Mouse (Mus musculus): ENCODE results near the gene Epha3.

The Epha3 gene

DNA sequence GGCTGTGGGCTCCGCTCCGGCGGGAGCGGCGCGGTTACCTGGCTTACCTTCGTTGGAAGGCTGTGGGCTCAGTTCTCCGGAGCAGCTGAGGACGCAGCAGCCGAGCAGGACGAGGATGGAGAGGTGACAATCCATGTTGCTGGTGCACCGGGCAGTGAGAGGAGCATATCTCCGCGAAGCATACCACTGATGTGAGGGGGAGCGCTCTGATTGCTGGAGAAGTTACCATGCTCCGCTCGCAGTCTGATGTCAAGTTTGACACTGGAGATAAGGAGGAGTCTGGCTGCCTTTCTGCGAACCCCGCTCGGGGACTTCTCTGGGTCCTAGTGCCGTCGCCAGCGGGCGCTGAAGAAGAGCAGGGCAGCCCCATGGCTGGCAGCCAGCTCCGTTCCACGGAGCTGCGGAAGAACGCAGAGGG lies at the start of gene Epha3:
TSS of gene Epha3 (minus strand) at position 263 of the 418 bp plus-strand sequence.
- DNase-seq = peak; percentile 93 to 95

DNA sequence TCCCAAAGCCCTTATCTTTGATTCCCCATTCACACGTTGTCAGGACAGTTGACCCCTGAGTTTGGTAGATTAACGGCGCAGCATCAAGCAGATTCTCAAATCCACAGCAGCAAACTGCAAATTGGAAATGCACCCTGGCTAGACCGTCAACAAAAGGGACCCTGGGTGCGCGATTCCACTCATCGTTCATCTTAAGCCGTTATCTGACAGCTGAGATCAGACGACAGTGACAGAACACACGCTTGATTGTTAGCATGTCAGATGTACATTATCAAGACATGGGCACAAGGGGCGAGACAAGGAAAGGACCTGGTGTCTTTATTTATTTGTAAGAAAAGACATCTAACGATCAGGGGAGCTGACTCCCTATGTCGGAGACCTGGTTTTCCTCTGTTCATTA lies 39.5 kb upstream of the Epha3 start:
- DNase-seq = no peak

DNA sequence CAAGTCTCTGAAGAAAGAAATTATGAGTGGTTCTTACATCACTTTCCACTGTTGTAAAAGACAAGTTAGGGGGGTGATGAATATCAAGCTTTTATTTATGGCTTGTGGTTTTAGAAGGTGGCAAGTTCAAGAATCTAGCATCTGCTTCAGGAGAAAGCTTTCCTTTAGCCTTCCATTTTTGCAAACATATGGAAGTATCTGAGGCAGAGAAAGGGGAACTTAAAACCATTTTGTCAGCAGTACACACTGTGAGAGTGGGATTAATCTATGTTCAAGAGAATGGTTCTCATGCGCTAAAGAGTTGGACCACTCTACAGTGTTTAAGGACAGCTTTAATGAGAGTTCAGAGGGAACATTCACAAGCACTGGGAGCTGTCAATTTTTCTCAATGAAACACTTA lies 17.2 kb upstream of the Epha3 start:
- no peak for DNase-seq

DNA sequence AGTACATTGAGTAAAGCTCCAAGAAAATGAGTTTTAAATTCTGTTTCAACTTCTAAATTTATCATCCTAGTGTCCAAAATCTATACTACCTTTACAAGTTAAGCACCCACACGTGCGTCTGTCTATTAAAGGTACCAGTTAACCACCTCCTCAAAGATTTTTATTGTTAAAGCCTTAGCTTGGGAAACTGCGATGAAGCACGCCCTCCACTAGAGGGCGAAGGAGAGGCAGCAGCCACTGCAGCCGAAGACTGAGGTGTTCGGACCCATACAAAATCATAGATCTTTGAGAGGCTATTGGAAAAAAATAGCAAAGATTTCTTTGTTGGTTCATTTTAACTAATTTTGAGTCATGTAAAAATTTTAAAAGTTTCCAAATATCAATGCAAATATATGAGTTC lies 8.3 kb upstream of the Epha3 start:
- peak; percentile 60 to 74 for DNase-seq

DNA sequence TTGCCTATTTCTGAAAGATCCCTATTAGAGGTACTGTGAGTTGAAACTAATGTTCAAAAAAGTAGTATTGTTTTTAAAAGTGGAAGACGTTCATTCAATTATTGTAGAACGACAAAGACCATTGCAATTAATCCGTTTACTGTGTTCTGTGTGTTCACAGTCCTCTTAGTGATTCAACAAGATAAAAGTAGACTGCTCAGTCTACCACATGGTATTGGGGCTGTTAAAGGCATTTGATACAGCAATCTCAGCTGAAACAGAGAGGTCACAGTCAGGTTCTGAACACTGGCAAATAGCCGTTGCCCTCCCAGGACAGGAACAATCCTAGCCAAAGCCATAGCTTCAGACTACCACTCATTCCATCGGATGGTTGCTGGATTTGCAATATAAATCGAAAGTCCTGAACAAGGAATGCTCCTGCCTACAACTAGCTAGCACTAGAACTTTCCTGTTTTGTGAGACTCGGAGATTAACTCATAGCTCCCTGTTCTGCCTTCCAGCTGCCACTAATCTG lies 545 bp upstream of the Epha3 start:
- DNase-seq = no peak

DNA sequence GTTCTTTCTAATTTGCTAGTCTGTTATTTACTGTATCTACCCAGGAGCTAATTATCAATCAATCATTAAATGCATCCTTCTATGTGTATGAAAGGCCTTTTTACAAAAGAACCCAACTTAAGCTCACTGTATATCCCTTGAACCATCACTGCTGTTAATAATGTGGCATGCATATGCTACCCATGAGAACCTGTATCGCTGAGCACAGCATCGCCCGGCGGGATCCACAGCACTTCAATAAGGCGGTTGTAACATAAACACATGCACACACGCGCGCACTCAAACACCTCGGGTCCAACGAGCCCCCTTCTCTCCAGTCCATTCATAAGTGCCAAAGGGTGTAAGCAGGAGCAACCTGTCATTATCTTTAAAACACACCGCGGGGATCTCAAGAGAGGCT lies 794 bp downstream of the Epha3 start:
- DNase-seq = peak; percentile 53 to 69

DNA sequence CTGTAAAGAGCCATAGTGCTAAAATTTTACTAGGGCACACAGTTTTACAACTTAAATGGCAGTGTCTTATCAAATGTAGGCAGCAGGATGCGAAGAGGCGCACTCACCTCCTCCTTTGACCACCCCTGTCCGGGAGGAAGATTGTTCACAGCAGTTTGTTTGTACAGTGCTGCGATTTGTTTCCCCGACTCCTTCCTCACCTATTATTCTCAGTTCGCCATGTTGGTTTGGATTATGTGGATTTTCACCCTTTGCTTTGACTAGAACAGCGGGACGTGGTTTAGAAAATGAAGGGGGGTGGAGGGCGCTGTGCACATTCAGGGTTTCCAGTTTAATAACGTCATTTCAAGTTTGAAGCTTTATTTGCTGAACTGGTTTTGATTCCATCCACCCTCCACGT lies 6.4 kb downstream of the Epha3 start:
- peak in 1 of 2 experiments; percentile 28 for DNase-seq

DNA sequence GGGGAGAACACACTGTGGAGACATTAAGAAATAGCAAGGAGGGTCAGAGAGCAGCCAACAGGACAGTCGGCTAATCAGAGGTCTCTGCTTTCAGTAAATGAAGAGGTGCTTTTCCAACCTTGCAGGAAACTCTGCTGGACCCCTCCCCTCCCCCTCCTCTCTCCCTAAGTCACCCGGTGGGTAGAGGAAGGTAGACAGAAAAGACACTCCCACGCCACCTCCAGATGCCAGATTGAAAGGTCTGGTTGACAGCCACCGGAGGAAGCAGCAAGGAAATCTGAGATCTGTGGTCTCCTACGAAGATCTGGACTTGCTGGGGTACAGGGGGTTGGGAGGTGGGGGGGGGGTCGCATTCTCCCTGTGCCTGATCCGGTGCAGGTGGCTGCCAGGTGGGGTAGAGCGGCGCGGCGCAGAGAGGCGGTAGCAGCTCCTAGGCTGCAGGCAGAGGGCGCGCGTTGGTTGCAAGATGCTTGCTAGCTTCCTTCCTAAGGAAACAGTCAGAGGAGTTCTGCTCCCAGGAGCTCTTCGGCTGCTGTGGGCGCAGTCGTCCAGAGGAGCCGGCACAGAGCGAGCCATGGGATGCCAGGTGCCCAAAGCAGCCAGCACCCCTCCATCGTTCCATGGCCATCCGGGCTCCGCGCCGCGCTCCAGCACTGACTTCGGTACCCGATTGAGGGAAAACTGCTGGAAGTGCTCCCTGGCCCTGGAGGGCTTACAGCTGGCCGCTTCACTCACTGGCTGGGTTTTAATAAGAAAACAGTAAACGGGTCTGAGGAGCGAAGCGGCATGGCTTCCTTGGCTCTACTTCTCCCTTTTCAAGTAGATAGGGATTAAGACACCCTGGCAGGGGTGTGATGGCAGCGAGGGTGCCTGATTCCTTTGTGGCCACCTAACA lies 7.1 kb downstream of the Epha3 start:
- DNase-seq = peak; percentile 88 to 93

DNA sequence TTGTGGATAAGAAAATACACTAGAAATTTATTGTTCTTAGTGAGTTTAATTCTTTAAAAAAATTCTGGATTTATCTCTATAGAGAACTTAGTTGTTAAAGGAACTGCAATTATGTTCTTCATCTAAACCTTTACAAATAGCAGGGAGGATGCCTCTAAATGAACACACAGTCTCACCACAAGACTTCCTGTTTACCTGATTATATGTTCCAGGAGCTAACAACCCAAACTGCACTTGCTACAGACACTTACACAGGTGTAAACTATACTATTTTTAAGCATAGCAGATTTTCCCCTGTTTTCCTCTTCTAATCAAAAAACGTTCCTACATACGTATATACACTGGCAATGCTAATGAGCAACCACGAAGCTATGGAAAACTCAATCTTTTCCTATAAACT lies 13.7 kb downstream of the Epha3 start:
- no peak for DNase-seq

DNA sequence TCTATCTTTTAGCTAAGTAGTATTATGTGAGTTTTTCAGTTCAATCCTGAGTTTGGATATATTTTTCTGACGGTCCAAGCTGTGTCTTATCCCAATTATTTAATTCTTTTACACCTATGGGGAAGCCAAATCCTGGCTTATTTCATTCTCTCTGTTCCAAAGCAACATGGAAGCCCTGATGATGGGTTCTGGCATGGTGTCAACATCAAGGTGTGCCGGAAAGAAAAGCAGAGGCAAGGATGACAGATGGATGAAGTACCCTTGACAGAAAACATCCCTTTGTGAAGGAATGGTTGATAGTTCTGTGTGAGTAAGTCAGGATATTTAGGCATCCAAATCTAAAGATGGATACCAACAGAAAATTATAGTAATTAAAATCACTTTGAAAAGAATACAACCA lies 21.1 kb downstream of the Epha3 start:
- peak in 1 of 2 experiments; percentile 20 for DNase-seq

DNA sequence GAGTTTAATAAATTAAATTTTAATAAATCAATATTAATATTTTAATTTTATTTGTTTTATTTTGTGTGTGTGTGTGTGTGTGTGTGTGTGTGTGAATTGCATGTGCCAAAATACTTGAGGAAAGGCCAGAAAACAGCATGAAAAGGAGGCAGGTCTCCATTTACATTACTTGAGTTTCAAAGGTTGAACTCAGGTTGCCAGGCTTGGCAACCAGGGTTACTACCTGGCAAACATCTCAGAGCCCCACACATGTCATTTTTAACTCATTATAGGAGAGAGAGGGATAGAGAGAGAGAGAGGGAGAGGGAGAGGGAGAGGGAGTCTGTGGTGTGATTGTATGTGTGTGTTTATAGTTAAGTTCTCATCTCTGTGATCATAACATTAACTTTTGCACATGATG lies 26.5 kb downstream of the Epha3 start:
- peak in 1 of 2 experiments; percentile 42 for DNase-seq

DNA sequence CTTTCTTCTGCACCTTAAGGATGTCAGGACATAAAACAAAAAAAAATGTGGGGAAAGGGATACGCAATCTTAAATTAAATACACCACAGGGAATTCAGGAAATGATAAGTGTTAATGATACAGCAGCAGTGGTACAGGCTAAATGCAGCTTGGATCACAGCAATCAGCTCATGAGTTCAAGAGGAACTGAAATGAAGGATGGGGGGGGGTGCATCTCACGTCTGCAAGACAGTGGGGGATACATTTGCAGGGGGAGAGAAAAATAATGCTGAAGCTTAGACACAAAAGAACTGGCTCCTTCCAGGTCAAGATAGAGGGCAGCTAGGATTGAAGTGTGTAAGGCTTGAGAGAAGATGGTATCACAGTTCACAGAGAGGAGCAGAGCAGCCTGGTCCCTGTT lies 42.8 kb downstream of the Epha3 start:
- no peak for DNase-seq

DNA sequence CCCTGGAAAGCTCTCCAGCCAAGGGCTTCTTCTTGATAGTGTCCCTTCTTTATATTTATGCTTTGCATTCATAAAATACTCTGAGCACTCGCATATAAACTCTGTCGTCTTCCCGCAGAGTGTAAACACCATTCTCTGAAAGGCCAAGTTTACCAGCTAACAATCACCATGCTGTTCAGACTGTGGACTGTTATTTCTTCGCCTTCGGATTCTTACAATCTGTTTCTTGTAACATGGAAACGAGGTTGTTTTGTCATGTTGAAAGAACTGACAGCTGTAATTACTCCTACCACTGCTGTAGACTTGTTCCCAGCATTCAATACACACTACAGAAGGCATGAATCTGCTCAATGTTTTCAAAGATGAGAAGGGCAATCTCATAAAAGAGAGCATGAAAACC lies 46.4 kb downstream of the Epha3 start:
- no peak for DNase-seq

DNA sequence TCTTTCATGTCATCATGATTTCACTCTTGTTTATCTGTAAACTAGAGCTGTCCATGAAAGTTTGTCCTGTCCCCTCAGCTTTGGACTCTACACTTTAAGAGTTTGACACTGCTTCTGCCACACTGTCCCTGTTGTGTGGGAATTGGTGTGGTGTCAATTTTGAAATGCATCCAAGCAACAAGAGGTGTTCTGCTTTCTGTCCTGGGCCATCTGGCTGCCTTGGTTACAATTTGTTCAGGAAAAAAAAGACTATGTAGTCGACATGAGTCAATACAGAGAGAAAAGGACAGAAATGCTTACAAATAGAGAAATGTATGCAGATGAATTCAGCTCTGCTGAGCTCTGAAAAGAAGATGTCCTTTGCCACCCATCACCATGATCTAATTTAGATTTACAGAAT lies 47.3 kb downstream of the Epha3 start:
- DNase-seq = peak; percentile 64 to 73

DNA sequence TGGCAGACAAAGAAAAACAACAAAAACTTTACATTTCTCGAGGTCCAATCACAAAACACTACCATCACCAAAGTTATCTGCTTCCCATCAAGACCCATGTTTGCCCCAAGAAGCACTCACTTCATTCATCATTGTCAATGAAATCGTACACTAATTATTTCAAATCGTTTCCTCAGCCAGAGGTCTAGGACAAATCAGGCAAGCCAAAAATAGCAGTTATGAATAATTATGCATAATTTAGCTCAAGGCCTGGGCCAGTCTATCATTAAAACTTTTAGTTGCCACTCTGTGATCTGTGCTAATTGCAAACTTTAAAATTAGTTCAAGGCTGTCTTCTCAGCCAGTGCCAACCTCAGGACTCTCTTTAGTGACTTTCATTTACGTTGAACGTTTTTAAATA lies 54.1 kb downstream of the Epha3 start:
- DNase-seq = no peak

DNA sequence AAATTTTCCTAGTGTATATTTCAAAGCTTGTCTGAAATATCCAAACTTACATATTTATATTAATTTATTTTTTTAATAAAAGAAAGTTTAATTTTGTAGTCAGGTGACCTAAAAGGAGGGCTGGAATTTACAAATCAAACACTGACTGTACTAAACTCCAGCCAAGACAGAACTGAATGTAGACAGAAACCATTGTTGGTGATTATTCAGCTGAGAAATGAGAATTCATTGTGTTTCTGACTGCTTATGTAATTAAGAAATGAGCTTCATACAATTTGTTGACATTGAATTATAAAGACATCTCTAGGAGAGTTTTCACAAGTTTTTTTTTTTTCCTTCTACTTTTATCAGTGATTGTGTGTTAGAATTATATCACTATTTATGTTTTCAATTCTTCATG lies 55.0 kb downstream of the Epha3 start:
- no peak for DNase-seq

DNA sequence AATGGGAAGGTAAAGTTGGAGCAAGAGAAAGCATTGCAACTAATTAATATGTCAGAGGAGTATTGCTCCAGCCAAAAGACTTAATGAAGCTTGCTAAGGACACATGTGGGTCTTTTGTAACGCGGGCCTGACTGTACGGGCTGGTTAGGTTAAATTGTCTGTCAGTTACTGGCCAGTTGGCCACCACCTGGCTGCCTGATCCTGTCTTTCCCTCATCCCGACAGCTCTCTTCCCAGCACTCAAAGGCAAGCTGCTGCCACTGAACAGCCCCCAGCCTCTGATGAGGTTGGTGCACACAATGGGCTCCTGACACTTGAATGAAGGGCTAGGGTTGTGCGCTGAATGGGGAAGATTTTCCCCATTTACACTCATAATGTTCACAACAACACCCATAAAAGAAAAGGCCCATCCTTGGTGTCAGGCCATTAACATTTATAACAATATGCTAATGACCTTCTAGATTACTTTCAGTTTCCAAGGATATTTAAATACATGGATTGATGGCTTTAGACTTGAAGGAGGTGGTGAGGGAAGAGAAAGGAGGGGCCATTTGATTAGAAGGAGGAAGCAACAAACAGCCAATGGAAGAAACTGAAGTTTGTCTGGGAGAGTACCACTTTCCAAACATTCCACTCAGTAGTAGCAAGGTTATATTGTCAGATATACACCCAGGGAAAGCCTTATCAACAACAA lies 57.4 kb downstream of the Epha3 start:
- peak in 1 of 2 experiments; percentile 21 for DNase-seq

DNA sequence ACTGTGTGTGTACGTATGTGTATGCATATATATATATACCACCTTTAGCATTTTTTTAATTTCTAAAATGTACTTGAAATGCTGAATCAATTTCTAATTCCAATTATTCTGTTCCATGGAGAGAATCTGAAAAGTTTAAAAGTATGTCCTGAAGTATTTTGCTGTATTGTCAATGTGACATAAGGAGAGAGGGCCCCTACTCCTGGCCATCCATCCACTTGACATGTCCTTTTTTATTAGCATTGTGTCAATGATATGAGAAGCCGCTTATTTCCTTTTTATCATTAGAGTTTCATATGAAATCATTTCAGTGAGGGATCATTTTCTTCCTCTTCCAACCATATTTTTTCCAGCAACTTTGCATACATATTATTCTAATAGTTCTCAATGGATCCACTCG lies 58.0 kb downstream of the Epha3 start:
- DNase-seq = no peak

DNA sequence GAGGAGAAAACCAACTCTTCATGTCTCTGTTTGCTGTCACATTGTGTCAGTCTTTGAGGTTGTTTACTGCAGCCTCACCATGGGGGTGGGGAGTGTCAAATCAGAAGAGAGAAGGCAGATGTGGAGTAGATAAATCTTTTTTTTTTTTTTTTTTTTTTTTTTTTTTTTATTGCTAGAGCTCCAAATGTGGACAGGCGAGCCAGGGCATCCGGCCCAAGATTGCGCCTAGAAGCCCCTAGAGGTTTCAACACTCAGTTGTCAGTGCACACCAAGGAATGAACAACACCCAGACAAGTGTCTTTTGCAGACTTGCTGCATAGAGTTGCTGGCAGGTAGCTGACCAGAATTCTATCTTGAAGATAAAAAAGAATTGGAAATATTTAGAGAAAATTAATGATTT lies 62.5 kb downstream of the Epha3 start:
- no peak for DNase-seq

DNA sequence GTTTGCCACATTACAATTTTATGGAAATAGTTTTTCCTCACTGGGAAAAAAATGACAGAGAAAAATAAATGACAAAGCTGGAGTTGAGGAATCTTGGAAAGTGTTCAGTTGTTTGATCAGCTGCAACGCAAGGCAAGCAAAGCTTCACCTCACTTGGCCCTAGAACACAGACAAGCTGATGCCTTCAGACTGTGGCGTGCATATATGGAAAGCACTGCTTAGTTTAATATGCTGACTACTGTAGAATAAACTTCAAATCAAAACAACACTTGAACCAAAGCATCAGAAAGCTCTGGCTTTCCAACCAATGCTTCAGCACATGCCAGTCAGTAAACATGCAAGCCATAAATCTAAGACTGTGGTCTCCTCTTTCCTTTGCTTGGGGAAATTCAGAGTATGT lies 65.6 kb downstream of the Epha3 start:
- no peak for DNase-seq

DNA sequence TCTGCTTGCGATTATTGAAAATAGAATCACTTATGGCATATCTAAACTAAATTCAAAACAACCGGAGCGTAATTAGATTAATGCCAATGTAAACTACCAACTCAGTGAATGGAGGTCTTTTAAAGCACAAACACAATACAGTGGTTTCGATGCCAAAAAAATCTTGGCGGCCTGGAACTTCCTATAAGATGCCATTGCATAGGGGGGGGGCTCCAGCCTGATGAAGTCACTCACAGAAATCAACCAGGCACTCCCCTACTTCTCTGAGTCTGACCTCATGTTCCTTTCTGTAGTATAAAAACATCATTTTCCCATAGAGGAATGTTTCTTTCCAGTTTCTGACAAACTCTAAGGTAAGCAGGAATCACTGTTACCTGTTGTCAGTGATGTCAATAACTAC lies 69.7 kb downstream of the Epha3 start:
- no peak for DNase-seq

DNA sequence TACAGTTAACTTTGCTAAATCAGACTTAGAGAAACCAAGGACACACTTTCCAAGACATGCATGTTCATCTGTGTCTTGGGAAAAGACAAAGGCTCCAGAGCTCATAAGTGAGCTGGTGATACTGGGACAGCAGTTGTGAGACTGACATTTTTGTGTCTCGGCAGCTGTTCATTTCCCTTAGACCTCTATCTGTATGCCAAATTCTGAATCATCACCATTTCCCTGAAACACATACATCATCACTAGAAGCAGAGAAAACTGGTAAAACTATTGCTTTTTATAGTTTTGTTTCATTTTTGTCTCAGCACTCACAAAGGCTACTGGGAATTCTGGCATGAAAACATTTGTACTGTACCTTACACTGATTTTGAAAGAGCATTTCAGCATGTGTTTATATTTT lies 70.2 kb downstream of the Epha3 start:
- DNase-seq = no peak

DNA sequence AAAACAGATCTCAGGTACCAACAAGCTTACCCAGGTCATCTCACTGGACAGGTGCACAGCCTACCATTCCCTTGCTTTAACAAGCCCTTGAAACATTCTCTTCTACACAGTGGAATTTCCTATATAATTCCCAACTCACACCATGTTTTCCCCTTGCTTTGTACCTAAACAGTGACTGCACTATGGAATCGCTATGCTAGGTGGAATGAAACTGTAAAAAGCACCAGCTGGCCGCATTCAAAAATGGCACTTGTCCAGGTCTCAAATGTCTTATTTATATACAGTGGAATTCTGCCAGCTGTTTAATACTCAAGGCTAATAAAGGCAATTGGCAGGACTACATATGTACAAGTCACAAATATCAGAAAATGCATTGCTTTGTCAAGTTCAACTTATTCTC lies 71.9 kb downstream of the Epha3 start:
- peak; percentile 43 to 65 for DNase-seq

DNA sequence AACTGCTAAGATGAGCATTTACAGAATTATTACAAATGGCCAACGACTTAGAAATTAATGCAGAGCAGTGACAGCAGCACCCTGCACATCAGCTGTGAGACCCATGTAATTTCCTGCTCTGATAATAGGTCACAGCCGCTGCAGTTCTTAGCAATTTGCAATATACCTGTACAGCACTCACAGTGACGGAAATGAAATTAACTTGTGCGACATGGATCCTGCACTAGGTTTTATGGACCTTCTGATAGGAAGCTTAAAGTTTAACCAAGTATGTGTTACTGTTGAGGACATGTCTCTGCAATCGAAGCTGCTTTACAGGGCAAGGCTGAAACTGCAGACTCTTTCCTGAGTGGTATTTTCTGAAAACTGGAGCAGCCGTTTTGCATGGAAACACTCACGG lies 80.4 kb downstream of the Epha3 start:
- DNase-seq = no peak
